Mouse (Mus musculus): ENCODE measurements around the gene Megf8.

DNA sequence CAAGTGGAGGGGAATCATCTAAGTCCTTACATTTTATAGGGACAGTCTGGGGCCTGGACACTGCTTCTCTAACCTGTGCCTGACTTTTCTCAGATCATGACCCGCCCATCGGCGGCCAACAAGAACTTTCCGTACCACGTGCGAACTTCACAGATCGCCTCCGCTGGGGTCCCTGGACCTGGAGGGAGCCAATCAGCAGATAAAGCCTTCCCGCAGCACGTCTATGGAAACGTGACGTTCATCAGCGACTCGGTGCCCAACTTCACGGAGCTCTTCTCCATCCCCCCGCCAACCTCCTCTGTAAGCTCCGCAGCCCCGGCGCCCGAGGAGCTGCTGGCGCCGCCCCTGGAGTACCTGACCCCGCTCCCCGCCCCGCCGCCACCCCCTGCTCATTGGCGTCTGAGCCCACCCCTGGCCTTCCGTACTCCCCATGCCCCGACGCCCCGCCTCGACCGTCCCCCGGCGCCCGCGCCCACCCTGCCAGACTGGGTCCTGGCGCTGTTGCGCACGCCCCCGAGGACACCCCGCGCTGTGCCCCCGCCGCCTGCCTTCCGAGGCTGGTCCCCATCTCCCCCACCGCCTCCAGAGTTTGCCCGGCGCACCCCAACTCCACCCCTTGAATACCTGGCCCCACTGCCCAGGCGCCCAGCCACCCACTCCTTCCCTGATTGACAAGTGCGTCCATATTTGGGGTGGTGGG, 2.2 kb upstream of the Megf8 start:
- TF ChIP-seq CTCF (IDR thresholded peaks at IDR 0.05; ENCODE audit: insufficient read depth, low read depth, low read length) = no peak
- TF ChIP-seq POLR2A (IDR thresholded peaks at IDR 0.05; ENCODE audit: insufficient read depth, low read depth, low read length) = no peak

Data from olfactory bulb, adult 2 months (tissue).